Mouse (Mus musculus): Measurements from ENCODE around the gene Ccdc134.

The Ccdc134 gene

DNA sequence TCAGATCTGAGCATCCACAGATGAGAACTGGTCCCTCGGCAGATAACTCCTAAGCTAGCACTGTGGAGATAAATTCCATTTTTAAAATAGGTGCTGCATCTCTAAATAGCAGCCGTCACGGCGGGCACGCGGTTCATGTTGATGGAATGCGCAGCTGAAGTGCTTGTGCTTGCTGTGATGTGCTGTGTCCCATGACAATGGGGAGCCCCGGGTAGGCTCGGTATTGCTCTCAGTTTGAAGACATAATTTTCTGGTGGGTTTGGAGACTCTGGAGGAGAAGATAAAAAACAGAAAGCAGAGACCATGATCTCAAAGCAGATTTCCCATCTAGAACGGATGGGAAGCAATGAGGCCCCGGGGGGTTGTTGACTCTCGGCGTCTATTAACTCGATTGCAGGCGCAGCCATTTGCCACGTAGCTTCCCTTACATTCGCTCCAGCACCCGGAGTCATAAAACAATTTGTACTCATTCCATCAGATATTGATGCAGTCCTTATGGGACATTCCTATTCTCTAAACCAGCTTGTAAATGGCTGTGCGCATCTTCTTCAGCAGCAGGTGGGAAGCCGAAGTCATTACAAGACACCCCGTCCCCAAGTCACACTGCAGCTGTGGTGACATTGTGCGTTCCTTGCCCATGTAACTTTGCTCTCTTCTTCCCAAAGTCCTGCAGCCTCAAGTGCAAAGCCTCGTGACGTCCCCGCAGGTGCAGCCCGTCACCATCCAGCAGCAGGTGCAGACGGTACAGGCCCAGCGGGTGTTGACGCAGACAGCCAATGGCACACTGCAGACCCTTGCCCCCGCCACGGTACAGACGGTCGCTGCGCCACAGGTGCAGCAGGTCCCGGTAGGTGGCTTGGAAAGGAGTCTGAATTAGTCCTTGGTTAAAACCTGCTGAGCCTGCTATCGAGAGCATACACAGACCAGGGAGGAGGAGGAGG lies 43.0 kb downstream of the Ccdc134 start:
- no peak for DNase-seq (ENCODE audit: low read depth, low spot score)

DNA sequence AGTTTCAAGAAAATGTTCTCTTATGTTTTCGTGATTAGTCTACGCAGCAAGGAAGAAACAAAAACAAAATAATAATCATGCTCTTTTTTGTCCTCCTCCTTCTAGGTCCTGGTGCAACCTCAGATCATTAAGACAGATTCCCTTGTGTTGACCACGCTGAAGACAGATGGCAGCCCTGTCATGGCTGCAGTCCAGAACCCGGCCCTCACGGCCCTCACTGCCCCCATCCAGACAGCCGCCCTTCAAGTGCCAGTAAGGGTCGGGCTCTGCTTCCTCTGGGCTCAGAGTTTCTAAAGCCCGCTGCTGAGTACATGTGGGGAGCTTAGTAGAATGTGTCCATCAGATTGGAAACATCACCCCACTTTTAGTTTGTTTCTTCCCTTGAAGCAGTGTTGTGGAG lies 44.9 kb downstream of the Ccdc134 start:
- no peak for DNase-seq (ENCODE audit: low read depth, low spot score)

DNA sequence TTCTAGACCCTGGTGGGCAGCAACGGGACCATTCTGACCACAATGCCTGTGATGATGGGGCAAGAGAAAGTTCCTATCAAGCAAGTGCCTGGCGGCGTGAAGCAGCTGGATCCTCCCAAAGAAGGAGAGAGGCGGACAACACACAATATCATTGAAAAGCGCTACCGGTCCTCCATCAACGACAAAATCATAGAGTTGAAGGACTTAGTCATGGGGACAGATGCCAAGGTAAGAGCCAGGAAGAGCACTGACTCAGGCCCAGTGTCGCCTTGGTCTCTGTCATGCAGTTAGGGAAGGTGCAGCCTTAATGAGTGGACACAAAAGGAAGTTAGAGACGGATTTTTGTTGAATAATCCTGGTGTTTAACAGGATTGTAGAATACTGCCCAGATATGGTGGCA lies 47.4 kb downstream of the Ccdc134 start:
- DNase-seq (ENCODE audit: low read depth, low spot score): no peak

DNA sequence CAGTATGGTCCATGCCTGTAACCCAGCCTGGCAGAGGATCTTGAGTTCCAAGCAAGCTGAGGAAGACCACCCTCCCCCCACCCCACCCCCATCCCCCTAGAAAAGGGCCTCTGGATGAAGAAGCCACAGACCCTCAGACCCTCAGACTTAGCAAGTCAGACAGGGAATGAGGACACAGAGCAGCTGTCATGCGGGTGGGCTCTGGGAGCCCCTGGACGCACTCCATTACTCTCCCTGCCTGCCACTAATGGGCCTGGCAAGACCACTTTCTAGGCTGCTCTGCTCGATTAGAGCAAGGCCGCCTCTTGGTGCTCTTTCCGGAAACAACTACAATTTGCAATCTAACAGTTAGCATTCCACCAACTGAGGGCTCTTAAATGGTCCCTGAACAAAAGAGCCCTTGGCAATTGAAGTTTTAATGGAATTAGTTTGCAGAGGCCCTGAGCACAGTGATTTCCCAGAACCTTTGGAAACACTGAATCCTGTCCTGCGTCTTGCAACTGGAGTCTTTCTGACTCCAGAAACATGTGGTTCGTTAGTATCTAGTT lies 50.1 kb downstream of the Ccdc134 start:
- DNase-seq (ENCODE audit: low read depth, low spot score): no peak

DNA sequence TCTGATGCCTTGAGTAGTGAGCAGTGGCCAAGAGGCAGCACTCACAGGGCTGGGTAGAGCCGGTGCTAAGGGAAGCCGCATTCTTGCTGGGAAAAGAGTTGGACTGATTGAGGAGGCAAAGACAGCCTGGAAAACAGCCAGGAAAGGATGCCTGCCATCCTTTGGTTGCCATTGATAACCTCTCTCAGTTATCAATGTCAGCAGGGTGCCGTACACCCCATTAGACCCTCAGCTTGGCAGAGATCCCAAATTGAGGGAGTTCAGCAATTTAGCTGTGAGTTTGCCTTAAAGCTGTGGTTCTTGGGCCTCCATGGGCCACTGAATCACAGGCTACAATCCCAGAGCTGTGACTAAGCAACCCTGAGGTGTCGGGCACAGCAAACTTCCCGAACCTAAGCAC lies 53.4 kb downstream of the Ccdc134 start:
- DNase-seq (ENCODE audit: low read depth, low spot score): no peak

DNA sequence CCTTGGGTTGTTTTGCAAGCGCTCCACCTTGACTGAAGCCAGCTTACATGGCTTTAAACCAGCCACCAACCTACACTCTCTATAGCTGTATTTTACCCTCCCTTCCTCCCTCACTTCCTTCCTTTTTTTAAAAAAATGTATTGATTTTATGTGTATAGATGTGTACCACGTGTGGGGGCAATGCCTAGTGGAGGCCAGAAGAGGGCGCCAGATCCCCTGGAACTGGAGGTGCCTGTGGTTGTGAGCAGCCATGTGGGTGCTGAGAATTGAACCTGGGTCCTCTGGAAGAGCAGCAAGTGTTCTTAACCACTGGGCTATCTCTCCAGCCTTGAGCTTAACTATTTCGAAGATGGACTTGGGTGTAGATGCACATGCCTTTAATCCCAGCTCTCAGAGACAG lies 54.6 kb downstream of the Ccdc134 start:
- no peak for DNase-seq (ENCODE audit: low read depth, low spot score)

DNA sequence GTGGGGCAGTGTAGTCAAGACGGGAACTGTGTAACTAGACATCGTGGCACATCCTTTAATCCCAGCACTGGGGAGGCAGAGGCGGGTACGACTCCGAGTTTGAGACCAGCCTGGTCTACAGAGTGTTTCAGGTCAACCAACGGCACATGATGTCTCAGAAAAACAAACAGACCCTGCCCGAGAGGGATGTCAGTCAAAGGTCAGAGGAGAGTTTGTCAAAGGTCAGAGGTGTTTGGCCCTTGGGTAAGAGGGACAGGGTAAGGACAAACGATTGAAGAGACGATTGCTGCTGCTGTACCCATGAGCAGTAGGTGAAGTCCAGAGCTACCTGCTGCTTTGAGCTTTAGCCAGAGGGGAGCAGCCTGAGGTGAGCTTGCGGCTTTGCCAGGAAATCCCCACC lies 55.9 kb downstream of the Ccdc134 start:
- no peak for DNase-seq (ENCODE audit: low read depth, low spot score)

DNA sequence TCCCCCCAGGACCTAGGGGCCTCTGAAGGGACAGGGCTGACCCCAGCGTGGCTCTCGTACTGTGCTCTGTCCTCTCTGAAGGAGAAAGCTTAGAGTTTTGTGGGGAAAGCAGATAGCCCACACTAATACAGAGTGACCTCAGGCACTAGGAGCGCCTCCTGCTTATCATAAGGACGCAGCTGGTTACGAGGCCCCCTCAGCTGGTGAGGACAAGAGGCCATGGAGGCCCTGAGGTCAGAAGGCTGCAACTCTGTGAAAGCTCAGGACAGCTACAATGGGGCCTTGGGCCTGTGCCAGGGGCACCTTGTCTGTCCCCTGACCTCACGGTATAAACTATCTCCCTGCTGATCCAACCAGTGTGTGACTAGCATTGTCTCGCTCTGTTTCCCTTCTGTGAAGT lies 56.5 kb downstream of the Ccdc134 start:
- no peak for DNase-seq (ENCODE audit: low read depth, low spot score)

DNA sequence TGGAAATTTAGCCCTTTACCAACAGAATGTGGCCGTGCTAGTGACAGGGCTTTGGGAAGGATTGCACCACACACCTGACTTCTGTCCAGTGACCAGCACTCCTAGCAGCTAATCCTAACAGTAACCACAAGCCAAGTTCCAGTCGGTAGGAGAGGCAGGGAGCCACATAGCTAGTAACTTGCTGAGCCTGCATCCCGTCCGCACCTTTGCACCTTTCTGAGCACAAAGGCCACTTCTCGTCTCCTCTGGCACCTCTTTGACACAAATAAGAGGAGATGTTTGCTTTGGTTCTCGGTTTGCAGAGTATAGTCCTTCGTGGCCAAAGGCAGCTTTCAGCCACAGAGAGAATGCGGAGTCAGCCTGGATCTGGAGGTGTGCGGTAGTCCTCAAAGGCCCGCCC lies 56.9 kb downstream of the Ccdc134 start:
- DNase-seq (ENCODE audit: low read depth, low spot score): no peak

DNA sequence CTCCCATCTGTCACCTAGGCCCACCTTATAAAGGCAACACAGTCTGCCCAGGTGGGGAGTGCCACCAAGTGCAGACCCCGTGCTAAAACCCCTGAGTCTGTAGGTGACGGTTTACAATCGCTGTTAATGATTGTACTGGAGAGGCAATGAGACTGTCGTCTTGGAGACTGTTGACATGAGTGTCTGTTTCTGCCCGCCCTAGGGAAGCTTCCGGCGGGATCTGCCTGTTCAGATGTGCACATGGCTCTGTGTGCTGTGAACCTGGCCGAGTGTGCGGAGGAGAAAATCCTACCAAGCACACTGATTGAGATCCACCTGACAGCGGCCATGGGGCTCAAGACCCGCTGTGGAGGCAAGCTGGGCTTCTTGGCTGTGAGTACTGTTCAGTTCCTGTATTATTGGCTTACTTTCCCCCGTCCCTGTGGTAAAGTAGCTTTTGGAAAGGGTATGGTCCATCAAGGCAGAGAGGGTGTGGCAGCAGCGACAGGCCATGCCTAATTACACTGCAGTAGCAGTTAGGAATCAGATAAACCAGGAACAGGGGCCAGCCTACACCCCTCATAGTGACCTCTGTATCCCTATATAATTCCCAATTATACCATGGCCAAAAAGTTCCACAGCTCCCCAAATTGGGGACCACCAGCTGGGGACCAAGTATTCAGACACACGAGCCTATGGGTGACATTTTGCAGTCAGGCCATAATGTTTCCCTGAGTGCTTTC lies 57.5 kb downstream of the Ccdc134 start:
- no peak for DNase-seq (ENCODE audit: low read depth, low spot score)

DNA sequence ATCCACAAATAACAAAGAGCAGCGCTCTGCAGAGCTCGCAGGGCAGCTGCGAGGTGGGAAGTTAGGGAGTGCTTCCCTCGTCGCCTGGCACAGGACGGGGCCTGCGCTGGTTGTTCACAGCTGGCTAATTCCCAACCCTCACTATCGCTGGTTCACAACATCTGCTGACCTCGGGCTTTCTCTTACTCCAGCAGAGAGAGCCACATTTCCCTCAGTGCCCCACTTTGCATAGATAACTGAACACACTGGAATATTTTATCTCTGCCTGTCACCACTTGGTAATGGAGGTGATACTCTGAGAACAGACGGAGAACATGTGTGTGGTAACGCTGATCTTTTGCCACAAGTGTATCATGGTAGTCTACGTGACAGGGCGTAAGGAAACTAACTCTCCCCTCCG lies 58.4 kb downstream of the Ccdc134 start:
- DNase-seq (ENCODE audit: low read depth, low spot score): no peak

DNA sequence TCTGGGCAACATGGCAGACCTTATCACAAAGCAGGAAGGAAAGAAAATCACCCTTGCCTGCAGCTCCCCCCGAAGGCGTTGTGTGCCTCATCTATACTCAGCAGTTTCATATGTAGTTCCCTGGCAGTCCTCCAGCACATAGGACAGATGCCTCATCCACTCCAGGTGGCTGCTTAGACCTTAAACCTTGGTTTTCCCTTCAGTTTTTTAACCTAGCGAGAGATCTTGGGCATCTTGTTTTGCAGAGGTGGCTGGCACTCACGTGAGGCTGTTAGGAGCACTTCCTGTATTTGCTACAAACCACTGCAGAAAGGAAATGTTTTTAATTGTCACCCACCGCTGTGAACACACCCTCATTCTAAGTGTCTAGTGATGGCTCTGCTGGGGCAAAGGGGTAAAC lies 59.2 kb downstream of the Ccdc134 start:
- no peak for DNase-seq (ENCODE audit: low read depth, low spot score)

DNA sequence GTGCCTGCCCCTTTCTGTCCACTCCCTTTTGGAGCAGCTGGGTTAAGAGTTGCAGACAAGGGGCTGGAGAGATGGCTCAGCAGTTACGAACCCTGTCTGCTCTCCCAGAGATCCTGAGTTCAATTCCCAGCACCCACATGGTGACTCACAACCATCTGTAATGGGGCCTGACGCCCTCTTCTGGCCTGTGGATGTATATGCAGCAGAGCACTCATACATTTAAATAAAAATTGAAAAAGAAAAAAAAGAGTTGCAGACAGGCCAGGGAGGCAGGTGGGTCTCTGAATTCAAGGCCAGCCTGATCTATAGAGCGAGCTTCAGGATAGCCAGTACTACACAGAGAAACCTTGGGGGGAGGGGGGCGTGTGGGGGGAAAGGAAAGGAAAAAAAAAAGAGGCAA lies 59.7 kb downstream of the Ccdc134 start:
- no peak for DNase-seq (ENCODE audit: low read depth, low spot score)

DNA sequence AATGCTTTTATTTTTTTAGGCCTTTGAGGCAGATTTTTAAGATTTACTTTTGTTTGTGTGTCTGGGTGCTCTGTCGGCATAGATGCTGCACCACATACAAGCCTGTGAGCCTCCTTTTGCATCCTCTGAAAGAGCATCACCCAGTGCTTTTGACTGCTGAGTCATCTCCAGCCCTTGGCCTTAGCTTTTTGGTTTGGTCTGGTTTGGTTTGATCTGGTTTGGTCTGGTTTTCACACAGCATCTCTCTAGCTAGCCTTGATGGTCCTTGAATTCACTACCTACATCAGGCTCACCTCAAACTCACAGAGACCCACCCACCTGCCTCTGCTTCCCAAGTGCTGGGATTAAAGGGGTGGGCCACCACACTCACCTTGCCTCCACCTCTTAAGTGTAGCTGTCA lies 60.2 kb downstream of the Ccdc134 start:
- DNase-seq (ENCODE audit: low read depth, low spot score): no peak

DNA sequence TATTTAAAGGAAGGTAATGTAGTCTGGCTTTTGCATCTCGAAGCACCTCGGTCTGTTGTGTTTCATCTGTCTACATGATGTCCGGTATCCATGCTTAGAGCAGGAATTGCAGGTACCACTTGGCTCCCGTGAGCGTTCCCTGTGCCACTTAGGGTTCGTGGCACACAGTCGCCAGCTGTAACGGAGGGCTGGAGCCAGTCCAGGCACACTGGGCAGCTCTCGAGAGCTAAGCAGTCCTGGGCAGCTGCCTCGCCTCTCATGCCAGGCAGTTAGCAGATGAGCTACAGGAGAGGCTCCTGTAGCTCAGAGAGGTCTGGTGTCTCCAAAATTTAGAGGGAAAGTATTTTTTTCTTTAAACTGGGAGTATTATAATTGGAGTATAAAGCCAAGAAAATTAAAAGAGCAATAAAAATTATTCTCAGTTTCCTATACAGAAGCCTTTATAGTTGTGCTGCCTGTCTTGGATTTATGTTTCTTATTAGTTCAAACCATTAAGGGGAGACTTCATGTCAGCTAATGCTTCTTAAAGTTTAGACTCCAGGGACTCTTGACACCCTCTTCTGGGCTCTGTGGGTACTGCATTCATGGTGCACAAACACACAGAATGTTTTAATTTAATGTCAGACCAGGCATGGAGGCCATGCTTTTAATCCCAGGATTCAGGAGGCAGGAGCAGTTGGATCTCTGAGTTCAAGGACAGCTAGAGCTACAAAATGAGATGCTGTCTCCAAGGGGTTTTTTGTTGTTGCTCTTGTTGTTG lies 60.9 kb downstream of the Ccdc134 start:
- DNase-seq (ENCODE audit: low read depth, low spot score): no peak
